Mouse (Mus musculus) stomach, embryonic 16.5 days (tissue): ENCODE measurements around the gene Ccdc163. TPM values are rescaled to one million over a fixed set of nuclear protein-coding genes. Genes with fewer than 3 reads are reported as not detected.

ENCODE experiments used
- ATAC-seq: fragments of 200-750 bp; cut with Nextera tagmentation; 2 replicates; pipeline ENCODE4 v1.8.0; 2017; ENCODE audit warnings: moderate number of reproducible peaks, moderate TSS enrichment; ENCODE audit not compliant: insufficient read depth, low FRiP score
- H3K27ac ChIP-seq: fragments of 300-500 bp; sonication (generic); 2 replicates; pipeline ENCODE4 v1.5.1; 2014; ENCODE audit warnings: low read length
- H3K27me3 ChIP-seq: fragments of 300-500 bp; sonication (generic); 2 replicates; pipeline ENCODE4 v1.6.1; 2014; ENCODE audit warnings: low read length, control low read depth, mixed read lengths; ENCODE audit not compliant: control insufficient read depth, insufficient read depth
- H3K36me3 ChIP-seq: fragments of 300-500 bp; sonication (generic); 2 replicates; pipeline ENCODE4 v1.6.1; 2014; ENCODE audit warnings: low read length; ENCODE audit not compliant: control insufficient read depth, insufficient read depth
- H3K4me1 ChIP-seq: fragments of 300-500 bp; sonication (generic); 2 replicates; pipeline ENCODE4 v1.6.1; 2014; ENCODE audit warnings: low read length, control low read depth, mixed read lengths; ENCODE audit not compliant: control insufficient read depth, insufficient read depth
- H3K4me2 ChIP-seq: fragments of 300-500 bp; sonication (generic); 2 replicates; pipeline ENCODE4 v1.6.1; 2014; ENCODE audit warnings: low read depth, low read length, mixed read lengths
- H3K4me3 ChIP-seq: fragments of 300-500 bp; sonication (generic); replicated peaks from 2 replicates; pipeline ENCODE4 v1.5.1; 2014; ENCODE audit warnings: mild to moderate bottlenecking, low read length
- H3K9ac ChIP-seq: fragments of 300-500 bp; sonication (generic); 2 replicates; pipeline ENCODE4 v1.6.1; 2014; ENCODE audit warnings: low read length
- H3K9me3 ChIP-seq: fragments of 300-500 bp; sonication (generic); replicated peaks from 2 replicates; pipeline ENCODE4 v1.6.1; 2016; ENCODE audit warnings: low read length, control low read depth; ENCODE audit not compliant: control insufficient read depth
- WGBS: fragments of 180-500 bp; shearing (Covaris S2); extraction: QIAGEN DNeasy Blood & Tissue Kit; methylation state at CpG from one replicate; pipeline ENCODE4 v1.1.7; 2014; 5-methylcytosine and 5-hydroxymethylcytosine counted together
- polyA plus RNA-seq: library from polyadenylated mRNA; unstranded; fragments of >200 nt; fragmentation: Nextera tagmentation; extraction: Ambion mirVana; gene quantifications from 2 replicates; pipeline ENCODE4 v1.2.1, GENCODE M21; 2015

Ccdc163 gene
- polyA plus RNA-seq, 1 experiment from 2014 or later = 27.6 TPM

DNA sequence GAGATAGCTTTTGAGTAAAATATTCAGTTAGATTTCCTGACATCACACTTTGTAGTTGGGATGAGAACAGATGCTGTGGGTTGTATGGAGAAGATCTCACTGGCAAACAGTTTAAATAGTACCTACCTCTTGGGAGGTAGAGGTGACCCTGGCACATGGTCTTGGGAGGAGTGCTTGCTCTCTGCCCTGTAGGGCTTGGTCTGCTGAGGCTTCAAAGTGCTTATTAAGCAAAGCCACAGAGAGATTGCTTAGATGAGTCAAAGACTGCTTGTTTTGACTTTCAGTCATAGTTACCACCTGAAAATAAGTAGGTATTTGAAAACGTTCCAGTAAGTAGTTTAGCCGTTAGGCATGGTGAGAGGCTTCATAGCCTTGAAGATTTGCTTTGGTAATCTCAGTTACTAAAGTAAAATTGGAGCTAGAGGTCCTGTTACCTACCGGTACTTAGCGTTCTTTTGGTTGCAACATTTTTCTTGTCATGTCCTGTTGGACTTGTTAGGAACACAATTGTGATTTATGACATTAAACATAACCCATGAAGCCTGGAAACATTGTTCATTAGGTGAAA is 18.9 kb upstream of the Ccdc163 start:
- Histone ChIP-seq H3K9ac (no peak overlapping the region), H3K36me3 (peaks cover 20% of the 10 kb centered on the region), H3K27ac (no peak overlapping the region), H3K4me3 (no peak overlapping the region), H3K27me3 (no peaks in the 10 kb centered on the region), H3K4me1 (peaks cover 21% of the 10 kb centered on the region), H3K4me2 (no peak overlapping the region), H3K9me3 (no peaks in the 10 kb centered on the region)
- ATAC-seq = no peak
- 74% methylated on average over 4 of the region's 4 CpGs for WGBS

GRCm38 (mm10) chr4:116692146-116692545 is 16.2 kb upstream of the Ccdc163 start:
- Histone ChIP-seq H3K4me1 (peaks cover 10% of the 10 kb centered on the region), H3K27me3 (no peaks in the 10 kb centered on the region), H3K27ac (no peak overlapping the region), H3K4me2 (no peak overlapping the region), H3K9ac (no peak overlapping the region), H3K9me3 (no peaks in the 10 kb centered on the region), H3K4me3 (no peak overlapping the region), H3K36me3 (peaks cover 27% of the 10 kb centered on the region)
- ATAC-seq = no peak
- WGBS = 80% methylated on average over 2 of the region's 2 CpGs

- H3K36me3 ChIP-seq = peaks cover 32% of the 10 kb centered on the region
- H3K27me3 ChIP-seq = no peaks in the 10 kb centered on the region
- no peak overlapping the region for H3K27ac ChIP-seq
- H3K9me3 ChIP-seq = no peaks in the 10 kb centered on the region
- 76% methylated on average over 2 of the region's 2 CpGs for WGBS
- no peak for ATAC-seq
- no peak overlapping the region for H3K9ac ChIP-seq
- peaks cover 3% of the 10 kb centered on the region; the same call in 1 of the 2 replicates for H3K4me1 ChIP-seq
- H3K4me3 ChIP-seq = no peak overlapping the region
- no peak overlapping the region for H3K4me2 ChIP-seq
Measured at GRCm38 (mm10) chr4:116693785-116694184, 14.5 kb upstream of the Ccdc163 start.

DNA sequence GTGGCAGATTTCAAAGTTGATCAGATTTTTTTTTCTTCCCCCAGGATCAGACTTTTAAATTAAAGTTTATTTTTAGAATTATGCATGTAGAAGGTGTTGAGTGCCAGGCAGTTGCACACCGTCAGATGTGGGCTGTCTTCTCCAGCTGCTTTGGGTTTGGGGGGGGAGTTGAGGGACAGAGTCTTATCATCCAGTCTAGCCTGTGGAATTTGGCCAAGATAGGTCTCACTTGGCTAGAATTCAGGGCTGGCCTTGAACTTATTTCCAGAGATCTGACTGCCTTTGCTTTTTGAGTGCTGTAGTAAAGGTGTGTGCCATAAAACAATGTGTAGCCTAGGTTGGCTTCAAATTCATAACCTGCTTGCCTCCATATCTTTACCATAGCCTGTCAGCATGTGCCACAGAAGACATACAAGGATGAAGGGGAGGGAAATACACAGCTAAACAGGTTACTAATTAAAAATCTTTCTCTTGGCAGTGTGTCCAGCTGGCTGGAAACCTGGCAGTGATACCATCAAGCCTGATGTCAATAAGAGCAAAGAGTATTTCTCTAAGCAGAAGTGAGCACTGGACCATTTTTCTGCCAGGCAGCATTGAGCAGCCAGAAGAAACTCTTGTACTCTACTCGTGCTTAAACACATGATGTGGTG is 9.5 kb upstream of the Ccdc163 start:
- H3K36me3 ChIP-seq = 0 out of 2 replicates have a peak, but pooled peaks cover 20% of the 10 kb centered on the region

GRCm38 (mm10) chr4:116700964-116701363 is 7.3 kb upstream of the Ccdc163 start:
- Histone ChIP-seq H3K27me3 (no peaks in the 10 kb centered on the region), H3K36me3 (0 out of 2 replicates have a peak, but pooled peaks cover 12% of the 10 kb centered on the region), H3K27ac (no peak overlapping the region), H3K9ac (no peak overlapping the region), H3K4me1 (no peaks in the 10 kb centered on the region), H3K9me3 (no peaks in the 10 kb centered on the region), H3K4me3 (no peak overlapping the region), H3K4me2 (no peak overlapping the region)
- ATAC-seq = no peak
- WGBS = 72% methylated on average over 1 of the region's 1 CpGs

More for the DNA sequence above, 9.5 kb upstream of the Ccdc163 start:
- Histone ChIP-seq H3K9me3 (no peaks in the 10 kb centered on the region), H3K27me3 (no peaks in the 10 kb centered on the region), H3K4me3 (no peak overlapping the region), H3K9ac (no peak overlapping the region), H3K4me1 (no peaks in the 10 kb centered on the region), H3K27ac (no peak overlapping the region), H3K4me2 (no peak overlapping the region)
- WGBS = 65% methylated on average over 2 of the region's 2 CpGs
- no peak for ATAC-seq

DNA sequence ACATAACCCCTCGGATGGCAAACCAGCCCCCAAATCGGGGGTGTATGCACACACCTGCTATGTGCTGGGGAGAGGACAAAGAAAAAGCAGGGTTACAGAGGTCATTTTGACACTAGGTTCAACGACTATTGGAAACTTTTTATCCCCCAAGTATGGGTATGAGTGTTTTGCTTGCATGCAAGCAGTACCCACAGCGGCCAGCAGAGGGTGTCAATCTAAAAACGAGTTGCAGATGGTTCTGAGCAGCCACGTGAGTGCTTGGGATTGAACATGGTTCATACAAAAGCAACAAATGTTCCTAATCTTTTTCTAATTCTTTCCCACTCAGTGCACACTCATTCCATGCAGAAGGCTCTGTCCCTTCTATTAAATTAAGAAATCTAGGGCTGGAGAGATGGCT is 4.5 kb upstream of the Ccdc163 start:
- Histone ChIP-seq H3K9ac (no peak overlapping the region), H3K4me3 (no peak overlapping the region), H3K36me3 (0 out of 2 replicates have a peak, but pooled peaks cover 7% of the 10 kb centered on the region), H3K4me1 (0 out of 2 replicates have a peak, but pooled peaks cover 4% of the 10 kb centered on the region), H3K4me2 (no peak overlapping the region), H3K27me3 (no peaks in the 10 kb centered on the region), H3K9me3 (no peaks in the 10 kb centered on the region), H3K27ac (no peak overlapping the region)
- 38% methylated on average over 6 of the region's 6 CpGs for WGBS
- no peak for ATAC-seq

DNA sequence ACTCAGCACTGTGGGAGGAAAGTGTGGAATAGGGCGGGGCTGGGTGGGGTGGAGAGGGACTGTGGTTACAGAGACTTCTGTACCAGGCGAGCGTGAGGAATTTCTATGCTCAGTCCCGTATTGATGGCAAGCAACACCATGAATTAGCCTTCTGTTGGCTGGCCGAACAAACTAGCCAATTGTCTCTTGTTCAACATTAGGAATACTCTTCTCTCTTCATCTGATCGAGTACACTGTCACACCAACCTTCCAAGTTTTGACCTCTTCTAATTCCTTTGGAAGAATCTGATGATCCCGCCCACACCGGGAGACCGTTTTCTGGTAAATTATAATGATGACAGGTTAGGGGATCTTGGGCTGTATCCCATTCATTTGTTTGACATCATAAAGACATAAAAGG is 643 bp upstream of the Ccdc163 start:
- H3K36me3 ChIP-seq = 0 out of 2 replicates have a peak, but pooled peaks cover 2% of the 10 kb centered on the region
- peak overlapping the region; percentile 63 for H3K4me3 ChIP-seq
- 15% methylated on average over 9 of the region's 9 CpGs for WGBS
- H3K9me3 ChIP-seq = no peaks in the 10 kb centered on the region
- H3K4me1 ChIP-seq = 0 out of 2 replicates have a peak, but pooled peaks cover 4% of the 10 kb centered on the region
- no peak for ATAC-seq
- H3K27me3 ChIP-seq = no peaks in the 10 kb centered on the region
- peak overlapping the region; percentile 71 for H3K9ac ChIP-seq
- no peak overlapping the region for H3K27ac ChIP-seq
- H3K4me2 ChIP-seq = peak overlapping the region; percentile 79

DNA sequence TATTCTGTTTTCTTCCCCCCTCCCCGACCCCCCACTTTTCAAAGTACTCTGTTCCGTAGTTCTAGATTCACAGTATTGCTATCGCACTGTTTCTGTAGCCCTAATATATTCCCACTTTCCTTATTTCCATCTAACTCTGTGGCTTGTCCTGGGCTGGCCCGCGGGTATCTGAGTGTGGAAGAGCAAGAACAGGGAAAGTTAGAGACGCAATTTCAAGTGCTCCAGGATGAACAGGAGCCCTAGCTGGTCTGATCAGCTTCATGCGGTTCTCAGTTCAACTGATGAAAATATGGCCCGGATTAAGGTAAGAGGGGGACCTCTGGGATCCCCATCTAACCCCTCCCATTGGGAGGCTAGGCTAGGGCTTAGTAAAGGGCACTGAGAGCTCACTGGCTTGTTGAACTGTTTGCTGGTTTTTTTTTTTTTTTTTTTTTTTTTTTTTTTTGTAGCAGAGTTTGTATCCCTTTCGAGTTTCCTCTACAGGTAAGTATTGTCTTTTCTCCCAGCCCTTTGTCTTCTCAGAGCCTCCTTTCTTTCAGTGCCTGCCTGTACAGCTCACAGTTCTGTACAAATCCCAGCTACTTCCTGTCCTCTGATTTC is 582 bp downstream of the Ccdc163 start:
- peak overlapping the region; percentile 63 for H3K4me3 ChIP-seq
- H3K4me2 ChIP-seq = peak overlapping the region; percentile 82
- H3K9me3 ChIP-seq = no peaks in the 10 kb centered on the region
- 5% methylated on average over 9 of the region's 9 CpGs for WGBS
- no peak for ATAC-seq
- no peaks in the 10 kb centered on the region for H3K27me3 ChIP-seq
- peak overlapping the region; percentile 67 for H3K9ac ChIP-seq
- H3K27ac ChIP-seq = no peak overlapping the region
- no peaks in the 10 kb centered on the region for H3K36me3 ChIP-seq
- 0 out of 2 replicates have a peak, but pooled peaks cover 4% of the 10 kb centered on the region for H3K4me1 ChIP-seq

- Histone ChIP-seq H3K9ac (no peak overlapping the region), H3K4me3 (no peak overlapping the region), H3K4me1 (0 out of 2 replicates have a peak, but pooled peaks cover 4% of the 10 kb centered on the region), H3K4me2 (no peak overlapping the region), H3K27ac (no peak overlapping the region), H3K36me3 (no peaks in the 10 kb centered on the region), H3K27me3 (no peaks in the 10 kb centered on the region), H3K9me3 (no peaks in the 10 kb centered on the region)
- 88% methylated on average over 2 of the region's 2 CpGs for WGBS
- no peak for ATAC-seq
Measured at GRCm38 (mm10) chr4:116710154-116710553, 1.8 kb downstream of the Ccdc163 start.
